Mouse (Mus musculus) CH12F3 (cell line): ENCODE measurements at regions not wholly inside any gene's neighbourhood (a gene's known extent, or its start where the extent isn't known, plus 50 kb on each side); places are given as distances from the start of the nearest gene placed in this dataset.

Experiments
- in situ Hi-C: fragments of 300-500 bp; cut with MboI; formaldehyde crosslinking; loops from 2 replicates; pipeline ENCODE4 v1.14.3; 2020; ENCODE audit warnings: low sequenced_read_pairs

DNA sequence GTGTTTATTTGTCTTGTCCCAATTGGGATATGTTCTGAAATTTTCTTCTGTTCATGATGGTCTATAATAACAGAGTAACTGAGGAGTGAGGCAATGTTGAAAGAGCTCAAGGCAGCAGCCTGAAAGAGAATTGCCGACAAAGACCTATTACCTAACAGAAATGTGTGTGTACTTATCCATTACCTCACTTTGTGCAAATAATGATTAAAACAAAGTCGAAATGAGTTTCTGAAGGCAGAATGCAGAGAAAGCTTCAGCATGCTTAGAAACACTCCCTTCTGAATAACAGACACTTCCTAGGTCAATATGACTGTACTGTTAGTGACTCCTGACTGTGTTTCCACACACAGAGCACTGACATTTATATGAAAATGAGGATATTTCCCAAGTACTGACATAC, 63.0 kb downstream of the Kbtbd8 start:
- in situ Hi-C loops: no loop called here

GRCm38 (mm10) chr6:95182238-95182637, 65.2 kb downstream of the Kbtbd8 start:
- in situ Hi-C loops: no loop called here

- in situ Hi-C loops: no loop called here
Measured at GRCm38 (mm10) chr6:95185074-95185931, 68.3 kb downstream of the Kbtbd8 start.

GRCm38 (mm10) chr6:95196631-95197030, 79.6 kb downstream of the Kbtbd8 start:
- in situ Hi-C loops: no loop called here

- in situ Hi-C loops: no loop called here
Measured at GRCm38 (mm10) chr6:95198611-95199010, 81.6 kb downstream of the Kbtbd8 start.

- in situ Hi-C loops: no loop called here
Measured at GRCm38 (mm10) chr6:95202291-95202790, 85.3 kb downstream of the Kbtbd8 start.

GRCm38 (mm10) chr6:95202978-95203377, 85.9 kb downstream of the Kbtbd8 start:
- in situ Hi-C loops: no loop called here

DNA sequence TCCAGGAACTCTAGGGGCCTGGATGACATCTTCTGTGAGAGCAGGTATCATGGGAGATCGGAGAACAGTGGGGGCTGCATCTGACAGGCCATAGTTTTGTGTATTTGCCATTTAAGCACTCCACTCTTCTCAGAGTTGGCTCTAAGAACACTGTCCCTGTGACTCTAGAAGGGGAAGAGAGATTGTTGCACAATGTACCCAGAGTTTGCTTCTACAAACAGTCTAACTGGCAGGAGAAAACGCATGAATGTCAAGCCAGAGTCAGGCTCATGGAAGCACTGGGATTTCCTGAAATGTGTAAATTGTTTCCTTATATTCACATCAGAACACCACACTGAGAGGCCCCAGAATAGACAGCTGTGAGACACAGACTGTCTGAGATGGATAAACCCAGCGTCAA, 87.2 kb downstream of the Kbtbd8 start:
- in situ Hi-C loops: no loop called here

DNA sequence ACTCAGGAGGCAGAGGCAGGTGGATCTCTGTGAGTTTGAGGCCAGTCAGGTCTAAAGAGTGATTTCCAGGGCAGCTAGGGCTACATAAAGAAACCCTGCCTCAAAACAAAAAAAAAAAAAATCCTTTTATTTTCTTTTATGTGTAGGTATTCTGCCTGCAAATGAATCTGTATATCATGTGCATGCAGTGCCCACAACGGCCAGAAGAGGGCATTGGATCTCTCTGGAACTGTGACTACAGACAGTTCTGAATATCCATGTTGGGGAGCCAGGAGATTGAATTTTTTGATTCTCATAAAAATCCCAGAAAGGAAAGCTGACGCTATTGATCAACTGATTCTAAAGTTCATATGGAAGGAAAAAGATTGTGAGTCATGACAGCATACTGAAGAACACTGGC, 90.0 kb downstream of the Kbtbd8 start:
- in situ Hi-C loops: no loop called here

DNA sequence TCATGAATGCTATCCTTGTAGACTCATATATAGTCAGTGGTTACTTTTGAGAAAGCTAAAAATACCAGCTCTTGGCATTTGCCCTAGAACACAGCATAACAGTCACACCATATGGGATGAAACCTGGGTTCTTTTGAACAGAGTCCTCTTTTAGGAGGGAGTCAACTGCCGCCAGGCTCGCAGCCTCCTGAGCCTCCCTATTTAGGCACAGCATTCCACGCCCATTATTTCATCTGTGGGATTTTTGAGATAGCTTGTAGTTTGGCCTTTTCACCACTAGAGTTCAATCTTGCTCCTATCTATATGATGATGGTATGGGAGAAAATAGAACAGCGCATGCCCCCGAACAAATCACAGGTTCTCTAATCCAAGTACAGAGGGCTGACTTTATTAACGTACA, 100.4 kb downstream of the Kbtbd8 start:
- in situ Hi-C loops: no loop called here

DNA sequence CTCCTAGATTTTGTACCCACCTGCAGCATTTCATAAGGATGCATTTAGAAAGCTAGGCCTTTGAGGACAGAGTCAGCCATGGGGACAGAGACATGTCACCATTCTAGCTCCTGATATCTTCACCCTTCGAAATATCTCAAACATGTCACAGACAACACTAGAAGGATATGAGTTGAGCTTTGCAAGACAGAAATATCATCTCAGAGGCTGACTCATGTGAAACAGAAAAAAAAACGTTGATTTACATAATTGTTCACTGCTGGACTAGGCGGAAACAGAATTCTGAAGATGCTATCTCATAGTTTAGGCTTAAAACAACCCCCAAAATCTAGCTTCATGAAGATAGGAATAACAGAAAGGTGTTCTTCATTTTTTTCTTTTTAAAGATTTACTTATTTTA, 101.8 kb downstream of the Kbtbd8 start:
- in situ Hi-C loops: no loop called here

DNA sequence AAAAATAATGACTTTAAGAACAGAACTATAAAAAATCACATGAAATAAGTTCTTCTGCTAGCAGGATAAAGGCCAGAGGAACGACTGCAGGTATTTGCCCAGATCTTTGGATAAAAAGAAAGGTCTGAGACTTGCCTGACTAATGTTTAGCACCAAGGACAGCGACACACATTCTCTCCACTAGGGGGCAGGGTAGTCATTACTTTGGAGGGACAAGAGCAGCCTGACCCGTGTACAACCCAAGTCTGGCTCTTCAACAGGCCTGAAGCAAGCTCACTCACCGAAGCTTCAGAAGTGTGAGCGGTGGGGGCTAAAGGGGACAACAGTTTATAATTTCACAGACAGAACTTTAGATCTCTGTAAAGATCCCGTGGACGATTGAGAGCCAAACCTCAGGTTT, 98.4 kb upstream of the Gm10234 start:
- in situ Hi-C loops: loop anchor here (10.0 kb wide), 2 partner anchors 461 to 1801 kb away; no protein-coding TSS in a partner anchor

DNA sequence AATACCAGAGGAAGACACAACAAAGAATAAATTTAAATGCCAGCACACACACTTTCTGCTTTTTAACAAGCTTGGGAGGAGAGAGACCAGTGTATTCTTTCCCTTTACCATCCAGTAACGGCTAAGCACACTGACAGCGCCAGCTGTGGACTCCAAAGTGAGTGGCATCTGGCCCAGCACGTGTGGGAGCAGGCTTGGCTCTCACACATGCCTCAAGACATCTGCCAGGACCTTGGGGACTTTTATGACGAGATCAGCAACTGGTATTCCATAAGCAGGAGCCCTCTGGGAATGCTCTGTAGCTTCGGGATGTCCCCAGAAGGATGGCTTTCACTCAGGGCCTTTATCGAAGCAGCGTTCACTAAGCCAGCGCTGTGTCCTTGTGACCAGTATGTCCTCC, 92.0 kb upstream of the Gm10234 start:
- in situ Hi-C loops: loop anchor here (10.0 kb wide), 2 partner anchors 455 to 1795 kb away; no protein-coding TSS in a partner anchor

DNA sequence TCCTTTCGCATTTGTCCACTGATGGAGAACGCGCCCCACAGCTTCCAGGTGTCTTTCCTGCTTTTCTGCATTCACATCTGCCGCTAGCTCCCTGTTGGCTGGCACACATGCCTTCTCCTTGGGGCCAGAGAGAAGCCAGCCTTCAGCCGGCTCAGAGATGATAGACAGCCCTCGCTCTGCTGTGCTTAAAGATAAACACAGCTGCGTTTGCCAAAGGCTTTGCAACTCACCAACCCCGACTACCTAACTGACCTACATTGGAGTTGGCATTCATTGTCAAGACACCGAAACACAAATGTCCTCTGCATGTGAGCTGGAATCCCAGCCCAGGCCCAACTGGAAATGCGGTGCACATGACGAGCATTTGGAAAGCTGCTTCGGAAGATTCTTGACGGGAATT, 87.2 kb upstream of the Gm10234 start:
- in situ Hi-C loops: no loop called here

DNA sequence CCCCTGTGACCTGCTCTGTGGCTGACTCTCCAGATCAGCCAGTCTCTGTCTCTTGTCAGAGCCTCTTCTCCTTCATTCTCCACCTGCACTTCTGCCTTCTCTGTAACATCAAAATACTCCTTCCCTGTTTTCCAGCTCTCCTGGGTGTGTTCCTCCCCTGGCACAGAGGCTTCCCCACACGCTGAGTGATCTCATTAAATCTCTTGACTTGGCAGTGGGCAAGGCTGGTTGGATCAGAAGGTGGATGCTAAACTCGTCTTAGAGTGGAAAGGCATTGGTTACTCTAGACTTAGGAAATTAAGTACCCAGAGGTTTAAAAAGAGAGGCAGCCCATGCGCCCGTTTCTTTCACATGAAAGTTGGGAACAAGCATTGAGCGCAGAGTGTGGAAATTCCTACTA, 78.3 kb upstream of the Gm10234 start:
- in situ Hi-C loops: no loop called here

DNA sequence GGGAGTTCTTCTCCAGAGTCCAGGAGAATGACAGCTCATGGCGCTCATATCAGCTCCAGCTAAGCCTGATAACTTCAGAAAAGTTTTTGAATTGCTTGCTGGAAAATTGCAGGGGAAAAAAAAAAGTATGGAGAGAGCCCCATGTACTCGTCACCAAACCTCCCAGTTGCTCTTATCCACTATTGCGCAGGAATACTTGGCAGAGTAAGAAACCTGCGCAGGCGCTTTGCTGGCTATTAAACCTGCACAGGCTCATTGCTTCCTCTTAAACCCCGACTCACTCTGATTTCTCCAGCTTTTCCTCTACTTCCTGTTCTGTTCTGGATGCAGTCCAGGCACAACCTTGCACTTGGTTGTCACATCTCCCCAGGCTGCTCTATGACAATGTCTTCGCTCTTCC, 77.0 kb upstream of the Gm10234 start:
- in situ Hi-C loops: no loop called here

DNA sequence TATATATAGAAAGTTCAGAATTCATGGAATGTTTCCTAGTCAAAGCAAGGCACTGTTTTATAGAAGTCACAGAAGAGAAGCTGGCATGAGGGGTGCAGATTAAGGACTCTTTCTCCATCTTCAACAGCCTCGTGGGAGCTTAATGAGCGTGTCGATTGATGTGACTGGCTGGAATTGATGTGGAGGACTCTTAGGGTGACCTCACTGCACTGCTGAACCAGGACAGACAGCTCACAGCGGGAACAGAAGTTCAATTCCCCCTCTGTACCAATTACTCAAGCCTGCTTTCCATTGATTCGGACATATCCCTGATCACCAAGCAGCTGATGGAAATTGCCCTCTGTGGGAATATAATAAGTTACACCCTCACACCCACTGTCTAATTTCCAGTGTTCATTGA, 65.6 kb upstream of the Gm10234 start:
- in situ Hi-C loops: no loop called here

DNA sequence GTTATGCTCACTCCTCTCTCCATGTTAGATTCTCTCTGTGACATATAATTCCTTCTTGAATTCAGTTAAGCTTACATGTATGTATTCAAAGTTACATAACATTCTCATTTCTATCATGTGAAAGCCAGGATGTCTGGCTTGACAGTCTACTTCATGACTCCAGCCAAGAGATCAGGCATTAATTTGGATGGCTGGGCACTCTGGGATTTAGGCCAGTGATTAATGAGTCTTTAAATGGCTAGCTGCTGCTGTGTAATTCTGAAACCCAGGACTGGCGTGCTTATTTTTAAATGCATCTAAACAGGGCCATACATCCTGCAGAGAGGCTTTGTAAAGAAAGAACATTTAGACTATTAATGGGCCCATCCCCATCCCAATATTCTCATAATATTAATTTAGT, 60.9 kb upstream of the Gm10234 start:
- in situ Hi-C loops: no loop called here

DNA sequence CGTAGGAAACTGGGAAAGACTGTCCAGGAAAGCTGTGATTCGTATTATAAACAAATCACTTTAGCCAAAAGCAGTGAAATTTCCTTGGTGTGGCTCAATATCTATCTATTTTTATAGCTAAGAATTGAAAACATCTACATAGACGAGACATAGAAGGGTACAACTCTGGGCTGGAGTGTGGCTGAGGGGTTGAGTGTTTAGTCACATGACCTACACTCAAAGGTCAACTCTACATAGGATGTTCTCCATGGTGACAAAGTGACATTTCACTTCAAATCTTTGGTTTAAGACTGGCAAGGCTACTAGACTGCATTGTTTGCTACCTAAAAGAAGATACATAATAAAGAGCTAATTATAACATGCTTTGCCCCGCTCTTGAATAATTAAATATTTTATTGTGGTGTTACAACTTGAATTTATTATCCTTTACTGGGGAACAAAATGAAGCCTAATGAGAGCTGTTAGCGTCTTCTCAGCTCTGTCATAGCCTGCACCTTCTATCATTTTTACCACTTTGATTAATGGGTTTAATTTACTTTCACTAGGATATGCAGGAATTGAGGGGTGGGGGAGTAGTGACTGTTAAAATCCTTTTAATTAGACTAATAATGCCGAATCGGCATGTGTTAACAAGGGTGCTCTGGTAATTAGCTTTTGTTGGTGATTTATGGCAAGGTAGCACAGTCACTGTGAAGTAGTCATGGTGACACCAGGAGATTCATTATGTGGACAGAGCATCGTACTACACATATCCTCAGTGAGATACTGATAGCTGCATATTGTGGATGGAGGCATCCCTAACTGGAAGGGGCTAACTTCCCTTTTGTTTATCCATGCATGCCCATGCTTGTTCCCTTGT, 57.7 kb upstream of the Gm10234 start:
- in situ Hi-C loops: no loop called here

- in situ Hi-C loops: no loop called here
Measured at GRCm38 (mm10) chr6:95269524-95269923, 52.4 kb upstream of the Gm10234 start.
